Mouse (Mus musculus) heart, postnatal 0 days (tissue): ENCODE measurements at regions not wholly inside any gene's neighbourhood (a gene's known extent, or its start where the extent isn't known, plus 50 kb on each side); places are given as distances from the start of the nearest gene placed in this dataset.

Experiments used
- ATAC-seq: fragments of 200-750 bp; cut with Nextera tagmentation; 2 replicates; pipeline ENCODE4 v1.8.0; 2017; ENCODE audit warnings: low read depth, moderate number of reproducible peaks, moderate library complexity; ENCODE audit not compliant: insufficient read depth
- DNase-seq: peaks from one replicate; pipeline ENCODE4 v3.0.0-alpha.2; 2016; ENCODE audit warnings: low spot score
- H3K27ac ChIP-seq: fragments of 300-500 bp; sonication (generic); 2 replicates; pipeline ENCODE4 v1.5.1; 2014; ENCODE audit warnings: low read depth, mild to moderate bottlenecking
- H3K27me3 ChIP-seq: fragments of 300-500 bp; sonication (generic); 2 replicates; pipeline ENCODE4 v1.6.1; 2014; ENCODE audit warnings: low read length, mixed read lengths; ENCODE audit not compliant: control insufficient read depth, insufficient read depth
- H3K36me3 ChIP-seq: fragments of 300-500 bp; sonication (generic); replicated peaks from 2 replicates; pipeline ENCODE4 v1.6.1; 2014; ENCODE audit warnings: low read length, mixed read lengths; ENCODE audit not compliant: control insufficient read depth, insufficient read depth
- H3K4me1 ChIP-seq: fragments of 300-500 bp; sonication (generic); 2 replicates; pipeline ENCODE4 v1.6.1; 2014; ENCODE audit warnings: antibody characterized with exemption; ENCODE audit not compliant: control insufficient read depth, insufficient read depth
- H3K4me2 ChIP-seq: fragments of 300-500 bp; sonication (generic); 2 replicates; pipeline ENCODE4 v1.6.1; 2014; ENCODE audit warnings: low read depth, mild to moderate bottlenecking, low read length, moderate library complexity
- H3K4me3 ChIP-seq: fragments of 300-500 bp; sonication (generic); 2 replicates; pipeline ENCODE4 v1.5.1; 2014; ENCODE audit warnings: low read depth, low read length
- H3K9ac ChIP-seq: fragments of 300-500 bp; sonication (generic); replicated peaks from 2 replicates; pipeline ENCODE4 v1.6.1; 2014; ENCODE audit warnings: low read depth, low read length, mixed read lengths
- H3K9me3 ChIP-seq: fragments of 300-500 bp; sonication (generic); replicated peaks from 2 replicates; pipeline ENCODE4 v1.6.1; 2016; ENCODE audit warnings: low read length; ENCODE audit not compliant: control insufficient read depth
- CTCF ChIP-seq: IDR thresholded peaks from 2 replicates; pipeline ENCODE4 v1.5.1; 2016; ENCODE audit warnings: antibody characterized with exemption, control low read depth, low read depth
- EP300 ChIP-seq: IDR thresholded peaks from 2 replicates; pipeline ENCODE4 v1.6.1; 2016; ENCODE audit warnings: antibody characterized with exemption, low read depth
- WGBS: fragments of 180-500 bp; shearing (Covaris S2); extraction: QIAGEN DNeasy Blood & Tissue Kit; methylation state at CpG from one replicate; pipeline ENCODE4 v1.1.7; 2014; 5-methylcytosine and 5-hydroxymethylcytosine counted together

- Histone ChIP-seq H3K27me3 (no peaks in the 10 kb centered on the region), H3K36me3 (no peaks in the 10 kb centered on the region), H3K4me2 (no peak overlapping the region), H3K4me1 (no peaks in the 10 kb centered on the region), H3K4me3 (no peak overlapping the region), H3K9me3 (no peaks in the 10 kb centered on the region), H3K9ac (no peak overlapping the region), H3K27ac (no peak overlapping the region)
- TF ChIP-seq CTCF (no peak), EP300 (no peak)
- 50% methylated on average over 12 of the region's 12 CpGs for WGBS
- no peak for ATAC-seq
- DNase-seq: no peak
Observed at GRCm38 (mm10) chr10:96955036-96955775, 338.4 kb downstream of the Btg1 start.

- no peak overlapping the region for H3K27ac ChIP-seq
- no peaks in the 10 kb centered on the region for H3K9me3 ChIP-seq
- H3K4me2 ChIP-seq: no peak overlapping the region
- H3K9ac ChIP-seq: no peak overlapping the region
- H3K4me3 ChIP-seq: no peak overlapping the region
- no peaks in the 10 kb centered on the region for H3K4me1 ChIP-seq
- no peak for DNase-seq
- no peaks in the 10 kb centered on the region for H3K27me3 ChIP-seq
- no peak for ATAC-seq
- H3K36me3 ChIP-seq: no peaks in the 10 kb centered on the region
- WGBS: 63% methylated on average over 16 of the region's 16 CpGs
- no peak for TF ChIP-seq EP300
- TF ChIP-seq CTCF: no peak
Observed at GRCm38 (mm10) chr10:96955776-96956448, 339.1 kb downstream of the Btg1 start.

GRCm38 (mm10) chr10:96956449-96956834 lies 339.6 kb downstream of the Btg1 start:
- Histone ChIP-seq H3K36me3 (no peaks in the 10 kb centered on the region), H3K9ac (no peak overlapping the region), H3K4me3 (no peak overlapping the region), H3K9me3 (no peaks in the 10 kb centered on the region), H3K4me2 (no peak overlapping the region), H3K27me3 (no peaks in the 10 kb centered on the region), H3K4me1 (no peaks in the 10 kb centered on the region), H3K27ac (no peak overlapping the region)
- ATAC-seq (no peak), DNase-seq (no peak)
- 95% methylated on average over 5 of the region's 5 CpGs for WGBS
- TF ChIP-seq CTCF (no peak), EP300 (no peak)

- DNase-seq (no peak), ATAC-seq (no peak)
- Histone ChIP-seq H3K4me2 (no peak overlapping the region), H3K36me3 (no peaks in the 10 kb centered on the region), H3K27ac (no peak overlapping the region), H3K9me3 (no peaks in the 10 kb centered on the region), H3K4me3 (no peak overlapping the region), H3K4me1 (no peaks in the 10 kb centered on the region), H3K9ac (no peak overlapping the region), H3K27me3 (no peaks in the 10 kb centered on the region)
- TF ChIP-seq CTCF: no peak
- TF ChIP-seq EP300: no peak
- WGBS: 82% methylated on average over 2 of the region's 2 CpGs
Observed at GRCm38 (mm10) chr10:96957019-96957418, 340.2 kb downstream of the Btg1 start.

GRCm38 (mm10) chr10:96969825-96970224 lies 353.0 kb downstream of the Btg1 start:
- no peak for DNase-seq

GRCm38 (mm10) chr10:96970737-96971136 lies 353.9 kb downstream of the Btg1 start:
- Histone ChIP-seq H3K27me3 (no peaks in the 10 kb centered on the region), H3K9ac (no peak overlapping the region), H3K36me3 (no peaks in the 10 kb centered on the region), H3K4me1 (no peaks in the 10 kb centered on the region), H3K27ac (no peak overlapping the region), H3K9me3 (no peaks in the 10 kb centered on the region), H3K4me2 (no peak overlapping the region), H3K4me3 (no peak overlapping the region)
- ATAC-seq: no peak
- DNase-seq: no peak
- 83% methylated on average over 4 of the region's 4 CpGs for WGBS
- TF ChIP-seq EP300: no peak
- TF ChIP-seq CTCF: no peak

More at GRCm38 (mm10) chr10:96969825-96970224, 353.0 kb downstream of the Btg1 start:
- no peak for TF ChIP-seq CTCF
- no peak for TF ChIP-seq EP300
- no peak overlapping the region for H3K9ac ChIP-seq
- no peak overlapping the region for H3K4me3 ChIP-seq
- ATAC-seq: no peak
- no peak overlapping the region for H3K4me2 ChIP-seq
- 86% methylated on average over 1 of the region's 1 CpGs for WGBS
- H3K36me3 ChIP-seq: no peaks in the 10 kb centered on the region
- H3K27ac ChIP-seq: no peak overlapping the region
- H3K4me1 ChIP-seq: no peaks in the 10 kb centered on the region
- no peaks in the 10 kb centered on the region for H3K27me3 ChIP-seq
- no peaks in the 10 kb centered on the region for H3K9me3 ChIP-seq
